Mouse (Mus musculus): ENCODE results near the gene Prepl. TPM values are rescaled to one million over a fixed set of nuclear protein-coding genes. Genes with fewer than 3 reads are reported as not detected.

The Prepl gene
- polyA plus RNA-seq, 1 experiment from 2014 or later: 8.2 TPM

GRCm38 (mm10) chr17:85070658-85071057, 19.4 kb downstream of the Prepl start:
- no peak overlapping the region for H3K27ac ChIP-seq
- no peaks in the 10 kb centered on the region for H3K27me3 ChIP-seq
- H3K4me1 ChIP-seq (replicated peaks): no peaks in the 10 kb centered on the region
- DNase-seq (no peak), ATAC-seq (ENCODE audit: low read depth) (no peak)
- H3K4me2 ChIP-seq: no peak overlapping the region
- 73% methylated on average over 6 of the region's 6 CpGs for WGBS (ENCODE audit: insufficient replicate concordance)
- no peaks in the 10 kb centered on the region for H3K9me3 ChIP-seq (replicated peaks)
- H3K36me3 ChIP-seq: peaks cover 30% of the 10 kb centered on the region
- H3K4me3 ChIP-seq (replicated peaks): no peak overlapping the region
- H3K9ac ChIP-seq: no peak overlapping the region

- H3K4me1 ChIP-seq (replicated peaks): no peaks in the 10 kb centered on the region
- DNase-seq (no peak), ATAC-seq (ENCODE audit: low read depth) (no peak)
- H3K9ac ChIP-seq: no peak overlapping the region
- peaks cover 41% of the 10 kb centered on the region for H3K36me3 ChIP-seq
- H3K27me3 ChIP-seq: no peaks in the 10 kb centered on the region
- no peak overlapping the region for H3K27ac ChIP-seq
- WGBS (ENCODE audit: insufficient replicate concordance): 81% methylated on average over 7 of the region's 7 CpGs
- no peak overlapping the region for H3K4me3 ChIP-seq (replicated peaks)
- no peak overlapping the region for H3K4me2 ChIP-seq
- no peaks in the 10 kb centered on the region for H3K9me3 ChIP-seq (replicated peaks)
These were observed 22.7 kb downstream of the Prepl start for GRCm38 (mm10) chr17:85067331-85067730.

GRCm38 (mm10) chr17:85063560-85063959, 26.5 kb downstream of the Prepl start:
- Histone ChIP-seq H3K9me3 (replicated peaks) (no peaks in the 10 kb centered on the region), H3K4me2 (no peak overlapping the region), H3K27ac (no peak overlapping the region), H3K9ac (no peak overlapping the region), H3K4me1 (replicated peaks) (no peaks in the 10 kb centered on the region), H3K36me3 (peaks cover 23% of the 10 kb centered on the region), H3K27me3 (no peaks in the 10 kb centered on the region), H3K4me3 (replicated peaks) (no peak overlapping the region)
- DNase-seq (peak; percentile 34), ATAC-seq (ENCODE audit: low read depth) (no peak)
- 44% methylated on average over 7 of the region's 7 CpGs for WGBS (ENCODE audit: insufficient replicate concordance)

- no peak overlapping the region for H3K27ac ChIP-seq
- no peaks in the 10 kb centered on the region for H3K27me3 ChIP-seq
- ATAC-seq (ENCODE audit: low read depth): no peak
- no peak overlapping the region for H3K4me2 ChIP-seq
- H3K9ac ChIP-seq: no peak overlapping the region
- H3K36me3 ChIP-seq: no peaks in the 10 kb centered on the region; the same call in 1 of the 2 replicates
- H3K4me3 ChIP-seq (replicated peaks): no peak overlapping the region
- no peak for DNase-seq
- H3K9me3 ChIP-seq (replicated peaks): no peaks in the 10 kb centered on the region
- H3K4me1 ChIP-seq (replicated peaks): no peaks in the 10 kb centered on the region
- WGBS (ENCODE audit: insufficient replicate concordance): 79% methylated on average over 6 of the region's 6 CpGs
These were observed 30.9 kb downstream of the Prepl start for GRCm38 (mm10) chr17:85059136-85059535.

- H3K27ac ChIP-seq: no peak overlapping the region
- ATAC-seq (ENCODE audit: low read depth) (no peak), DNase-seq (no peak)
- no peaks in the 10 kb centered on the region for H3K27me3 ChIP-seq
- no peaks in the 10 kb centered on the region for H3K36me3 ChIP-seq
- WGBS (ENCODE audit: insufficient replicate concordance): 72% methylated on average over 7 of the region's 7 CpGs
- no peaks in the 10 kb centered on the region for H3K9me3 ChIP-seq (replicated peaks)
- H3K9ac ChIP-seq: no peak overlapping the region
- H3K4me2 ChIP-seq: no peak overlapping the region
- no peak overlapping the region for H3K4me3 ChIP-seq (replicated peaks)
- no peaks in the 10 kb centered on the region for H3K4me1 ChIP-seq (replicated peaks)
These were observed 31.8 kb downstream of the Prepl start for GRCm38 (mm10) chr17:85058276-85058675.

GRCm38 (mm10) chr17:85048379-85048778, 41.7 kb downstream of the Prepl start:
- no peak for ATAC-seq (ENCODE audit: low read depth)
- no peaks in the 10 kb centered on the region for H3K9me3 ChIP-seq (replicated peaks)
- H3K27me3 ChIP-seq: no peaks in the 10 kb centered on the region
- no peak overlapping the region for H3K27ac ChIP-seq
- no peak for DNase-seq
- H3K4me2 ChIP-seq: no peak overlapping the region
- 74% methylated on average over 5 of the region's 5 CpGs for WGBS (ENCODE audit: insufficient replicate concordance)
- no peak overlapping the region for H3K9ac ChIP-seq
- no peak overlapping the region for H3K4me3 ChIP-seq (replicated peaks)
- no peaks in the 10 kb centered on the region for H3K36me3 ChIP-seq
- H3K4me1 ChIP-seq (replicated peaks): no peaks in the 10 kb centered on the region; the same call in 1 of the 2 replicates

- Histone ChIP-seq H3K4me1 (replicated peaks) (peaks cover 10% of the 10 kb centered on the region; the same call in 1 of the 2 replicates), H3K36me3 (no peaks in the 10 kb centered on the region)
These were observed 44.9 kb downstream of the Prepl start for GRCm38 (mm10) chr17:85045160-85045559.

GRCm38 (mm10) chr17:85044466-85044865, 45.6 kb downstream of the Prepl start:
- 72% methylated on average over 5 of the region's 5 CpGs for WGBS (ENCODE audit: insufficient replicate concordance)
- ATAC-seq (ENCODE audit: low read depth) (no peak), DNase-seq (no peak)
- H3K4me1 ChIP-seq (replicated peaks): peaks cover 10% of the 10 kb centered on the region; the same call in 1 of the 2 replicates
- H3K9ac ChIP-seq: no peak overlapping the region
- H3K27me3 ChIP-seq: no peaks in the 10 kb centered on the region
- no peaks in the 10 kb centered on the region for H3K36me3 ChIP-seq
- no peak overlapping the region for H3K27ac ChIP-seq
- no peak overlapping the region for H3K4me3 ChIP-seq (replicated peaks)
- H3K4me2 ChIP-seq: no peak overlapping the region
- no peaks in the 10 kb centered on the region for H3K9me3 ChIP-seq (replicated peaks)

More at GRCm38 (mm10) chr17:85045160-85045559, 44.9 kb downstream of the Prepl start:
- DNase-seq (no peak), ATAC-seq (ENCODE audit: low read depth) (no peak)
- Histone ChIP-seq H3K27me3 (no peaks in the 10 kb centered on the region), H3K9ac (no peak overlapping the region), H3K4me2 (no peak overlapping the region), H3K9me3 (replicated peaks) (no peaks in the 10 kb centered on the region), H3K27ac (no peak overlapping the region), H3K4me3 (replicated peaks) (no peak overlapping the region)
- 74% methylated on average over 12 of the region's 12 CpGs for WGBS (ENCODE audit: insufficient replicate concordance)

- 0 out of 2 replicates have a peak overlapping the region, but pooled peaks have one; percentile 29 for H3K27ac ChIP-seq
- H3K27me3 ChIP-seq: no peaks in the 10 kb centered on the region
- H3K4me1 ChIP-seq (replicated peaks): peaks cover 10% of the 10 kb centered on the region; the same call in 1 of the 2 replicates
- H3K36me3 ChIP-seq: no peaks in the 10 kb centered on the region
- no peak overlapping the region for H3K4me2 ChIP-seq
- WGBS (ENCODE audit: insufficient replicate concordance): 52% methylated on average over 6 of the region's 6 CpGs
- ATAC-seq (ENCODE audit: low read depth) (no peak), DNase-seq (no peak)
- no peak overlapping the region for H3K9ac ChIP-seq
- no peaks in the 10 kb centered on the region for H3K9me3 ChIP-seq (replicated peaks)
- H3K4me3 ChIP-seq (replicated peaks): no peak overlapping the region
These were observed 46.6 kb downstream of the Prepl start for GRCm38 (mm10) chr17:85043404-85043816.

- DNase-seq: no peak
- no peak overlapping the region for H3K27ac ChIP-seq
- no peaks in the 10 kb centered on the region for H3K27me3 ChIP-seq
- no peak for ATAC-seq (ENCODE audit: low read depth)
- H3K9me3 ChIP-seq (replicated peaks): no peaks in the 10 kb centered on the region
- H3K4me3 ChIP-seq (replicated peaks): no peak overlapping the region
- no peak overlapping the region for H3K9ac ChIP-seq
- H3K36me3 ChIP-seq: no peaks in the 10 kb centered on the region
- H3K4me1 ChIP-seq (replicated peaks): peaks cover 10% of the 10 kb centered on the region; the same call in 1 of the 2 replicates
- H3K4me2 ChIP-seq: no peak overlapping the region
- 67% methylated on average over 6 of the region's 6 CpGs for WGBS (ENCODE audit: insufficient replicate concordance)
These were observed 47.6 kb downstream of the Prepl start for GRCm38 (mm10) chr17:85042419-85042818.

- Histone ChIP-seq H3K27ac (peak overlapping the region; percentile 64), H3K9ac (no peak overlapping the region), H3K4me1 (replicated peaks) (peaks cover 10% of the 10 kb centered on the region; the same call in 1 of the 2 replicates), H3K4me2 (no peak overlapping the region), H3K4me3 (replicated peaks) (no peak overlapping the region), H3K36me3 (no peaks in the 10 kb centered on the region), H3K27me3 (no peaks in the 10 kb centered on the region), H3K9me3 (replicated peaks) (no peaks in the 10 kb centered on the region)
- DNase-seq (no peak), ATAC-seq (ENCODE audit: low read depth) (peak; percentile 37; the same call in 1 of the 2 replicates)
- WGBS (ENCODE audit: insufficient replicate concordance): 54% methylated on average over 7 of the region's 7 CpGs
These were observed 49.1 kb downstream of the Prepl start for GRCm38 (mm10) chr17:85040913-85041312.

- 75% methylated on average over 5 of the region's 5 CpGs for WGBS (ENCODE audit: insufficient replicate concordance)
- no peaks in the 10 kb centered on the region for H3K27me3 ChIP-seq
- H3K4me1 ChIP-seq (replicated peaks): peaks cover 10% of the 10 kb centered on the region; the same call in 1 of the 2 replicates
- H3K4me3 ChIP-seq (replicated peaks): no peak overlapping the region
- DNase-seq (no peak), ATAC-seq (ENCODE audit: low read depth) (no peak)
- H3K9me3 ChIP-seq (replicated peaks): no peaks in the 10 kb centered on the region
- no peak overlapping the region for H3K27ac ChIP-seq
- no peaks in the 10 kb centered on the region for H3K36me3 ChIP-seq
- no peak overlapping the region for H3K9ac ChIP-seq
- no peak overlapping the region for H3K4me2 ChIP-seq
These were observed 51.3 kb downstream of the Prepl start for GRCm38 (mm10) chr17:85038761-85039160.
